Mouse (Mus musculus): ENCODE results near the gene Ttc13. TPM values are rescaled to one million over a fixed set of nuclear protein-coding genes. Genes with fewer than 3 reads are reported as not detected.

Ttc13 gene
- polyA plus RNA-seq, 1 experiment from 2014 or later: 62.6 TPM

DNA sequence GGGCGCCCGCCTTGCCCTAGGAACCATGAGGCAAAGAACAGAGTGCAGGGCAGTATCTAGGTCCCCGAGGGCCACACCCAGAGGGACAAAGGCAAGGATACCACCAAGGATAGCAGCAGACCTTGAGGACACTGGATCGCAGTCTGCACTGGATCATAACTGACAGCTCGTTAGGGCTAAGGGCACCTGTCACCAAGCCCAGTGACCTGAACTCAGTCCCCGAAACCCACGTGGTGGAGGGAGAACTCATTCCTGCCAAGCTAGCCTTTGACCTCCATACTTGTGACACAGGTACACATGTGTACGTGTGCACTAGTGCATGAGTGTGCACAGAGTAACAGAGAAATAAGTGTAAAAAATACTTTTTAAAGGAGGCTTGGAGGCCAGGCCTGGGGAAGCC, 6.0 kb downstream of the Ttc13 start:
- Histone ChIP-seq H3K36me3 (ENCODE audit: control insufficient read depth, insufficient read depth) (peaks cover 16% of the 10 kb centered on the region; the same call in 1 of the 2 replicates), H3K9ac (replicated peaks; ENCODE audit: low read depth, low read length) (no peak overlapping the region), H3K4me1 (replicated peaks; ENCODE audit: control insufficient read depth, insufficient read depth, low read length) (peaks cover 8% of the 10 kb centered on the region), H3K4me3 (replicated peaks; ENCODE audit: low read length) (no peak overlapping the region), H3K27ac (ENCODE audit: low read length) (no peak overlapping the region), H3K4me2 (ENCODE audit: low read length) (no peak overlapping the region), H3K9me3 (ENCODE audit: control insufficient read depth, low read length) (no peaks in the 10 kb centered on the region), H3K27me3 (replicated peaks; ENCODE audit: control insufficient read depth, insufficient read depth, low read length) (no peaks in the 10 kb centered on the region)
- no peak for ATAC-seq
- WGBS: 88% methylated on average over 8 of the region's 8 CpGs

DNA sequence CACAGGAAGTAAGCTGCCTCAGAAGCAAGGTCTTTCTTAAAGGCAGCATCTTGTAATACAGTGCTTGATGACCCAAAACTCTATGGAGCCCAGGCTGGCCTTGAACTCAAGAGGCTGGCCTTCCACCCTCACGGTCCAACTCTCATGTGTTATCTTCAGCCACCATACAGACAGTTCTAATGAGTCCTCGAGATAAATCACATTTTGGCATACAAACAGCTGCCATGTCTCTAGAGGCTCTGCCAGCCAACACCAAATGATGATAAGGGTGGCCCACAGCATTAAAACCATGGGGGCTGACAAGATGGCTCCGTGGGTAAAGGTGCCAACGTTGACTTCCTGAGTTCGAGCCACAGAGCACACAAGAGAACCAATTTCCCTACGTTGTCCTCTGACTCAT, 8.6 kb downstream of the Ttc13 start:
- Histone ChIP-seq H3K27ac (ENCODE audit: low read length) (no peak overlapping the region), H3K9ac (replicated peaks; ENCODE audit: low read depth, low read length) (no peak overlapping the region), H3K4me2 (ENCODE audit: low read length) (no peak overlapping the region), H3K4me1 (replicated peaks; ENCODE audit: control insufficient read depth, insufficient read depth, low read length) (no peaks in the 10 kb centered on the region), H3K27me3 (replicated peaks; ENCODE audit: control insufficient read depth, insufficient read depth, low read length) (no peaks in the 10 kb centered on the region), H3K9me3 (ENCODE audit: control insufficient read depth, low read length) (no peaks in the 10 kb centered on the region), H3K4me3 (replicated peaks; ENCODE audit: low read length) (no peak overlapping the region), H3K36me3 (ENCODE audit: control insufficient read depth, insufficient read depth) (peaks cover 24% of the 10 kb centered on the region)
- ATAC-seq: no peak
- WGBS: 96% methylated on average over 6 of the region's 6 CpGs

DNA sequence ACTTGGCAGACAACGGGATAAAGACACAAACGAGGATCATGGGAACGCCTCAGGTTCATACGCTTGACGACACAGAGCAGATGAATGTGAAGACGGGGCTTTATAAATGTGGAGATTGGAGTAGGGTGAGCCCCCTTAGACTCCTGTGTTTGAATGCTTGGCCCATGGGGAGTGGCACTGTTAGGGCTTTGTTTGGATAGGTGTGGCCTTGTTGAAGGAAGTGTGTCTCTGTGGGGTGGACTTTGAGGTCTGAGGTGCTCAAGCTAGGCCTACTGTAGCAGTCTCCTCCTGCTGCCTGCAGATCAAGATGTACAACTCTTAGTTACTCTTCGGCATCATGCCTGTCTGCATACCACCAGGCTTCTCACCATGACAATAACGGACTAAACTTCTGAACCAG, 16.0 kb downstream of the Ttc13 start:
- Histone ChIP-seq H3K9me3 (ENCODE audit: control insufficient read depth, low read length) (no peaks in the 10 kb centered on the region), H3K27me3 (replicated peaks; ENCODE audit: control insufficient read depth, insufficient read depth, low read length) (no peaks in the 10 kb centered on the region), H3K4me2 (ENCODE audit: low read length) (no peak overlapping the region), H3K4me3 (replicated peaks; ENCODE audit: low read length) (no peak overlapping the region), H3K4me1 (replicated peaks; ENCODE audit: control insufficient read depth, insufficient read depth, low read length) (no peaks in the 10 kb centered on the region), H3K27ac (ENCODE audit: low read length) (no peak overlapping the region), H3K9ac (replicated peaks; ENCODE audit: low read depth, low read length) (no peak overlapping the region), H3K36me3 (ENCODE audit: control insufficient read depth, insufficient read depth) (peaks cover 20% of the 10 kb centered on the region)
- 94% methylated on average over 8 of the region's 8 CpGs for WGBS
- ATAC-seq: no peak

DNA sequence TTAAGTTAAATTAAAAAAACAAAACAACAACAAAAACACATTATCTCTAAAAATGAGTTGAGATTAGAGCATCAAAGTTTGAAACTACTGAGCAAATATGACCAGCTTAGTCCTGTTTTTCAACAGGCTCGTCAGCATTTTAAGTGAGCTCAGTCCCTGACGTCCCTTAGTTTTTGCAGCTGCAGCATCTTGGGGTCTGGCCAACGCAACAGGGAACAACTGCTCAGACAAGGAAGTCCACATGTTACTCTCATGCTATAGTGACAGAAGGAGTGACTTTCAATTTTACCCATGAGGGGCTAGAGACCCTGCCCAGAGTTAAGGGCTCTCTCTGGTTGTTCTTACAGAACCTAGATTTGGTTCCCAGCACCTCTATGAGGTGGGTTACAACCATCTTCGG, 17.4 kb downstream of the Ttc13 start:
- H3K36me3 ChIP-seq (ENCODE audit: control insufficient read depth, insufficient read depth): peaks cover 16% of the 10 kb centered on the region
- H3K27ac ChIP-seq (ENCODE audit: low read length): no peak overlapping the region
- 87% methylated on average over 4 of the region's 4 CpGs for WGBS
- H3K4me1 ChIP-seq (replicated peaks; ENCODE audit: control insufficient read depth, insufficient read depth, low read length): no peaks in the 10 kb centered on the region
- no peak for ATAC-seq
- H3K9ac ChIP-seq (replicated peaks; ENCODE audit: low read depth, low read length): no peak overlapping the region
- H3K4me3 ChIP-seq (replicated peaks; ENCODE audit: low read length): no peak overlapping the region
- H3K4me2 ChIP-seq (ENCODE audit: low read length): no peak overlapping the region
- H3K9me3 ChIP-seq (ENCODE audit: control insufficient read depth, low read length): no peaks in the 10 kb centered on the region
- no peaks in the 10 kb centered on the region for H3K27me3 ChIP-seq (replicated peaks; ENCODE audit: control insufficient read depth, insufficient read depth, low read length)

DNA sequence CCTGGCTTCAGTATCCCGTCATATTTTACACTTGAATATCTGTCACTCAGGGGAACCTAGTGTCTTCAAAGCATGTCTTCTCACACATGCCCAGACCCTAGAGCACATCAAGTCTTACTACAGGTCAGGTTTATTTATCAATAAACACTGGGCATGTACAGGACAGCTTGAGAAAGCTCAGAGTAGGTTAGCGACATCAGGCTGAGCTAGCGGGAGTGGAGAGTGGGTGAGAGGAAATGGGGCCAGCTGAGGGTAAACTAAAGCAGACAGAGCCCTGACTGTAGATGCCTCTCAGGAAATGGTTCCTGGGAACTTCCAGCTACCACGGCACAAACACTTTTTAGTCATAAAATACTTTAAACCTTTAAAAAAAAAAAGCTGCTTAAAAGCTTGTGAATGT, 18.3 kb downstream of the Ttc13 start:
- no peak overlapping the region for H3K27ac ChIP-seq (ENCODE audit: low read length)
- H3K27me3 ChIP-seq (replicated peaks; ENCODE audit: control insufficient read depth, insufficient read depth, low read length): no peaks in the 10 kb centered on the region
- ATAC-seq: no peak
- H3K4me1 ChIP-seq (replicated peaks; ENCODE audit: control insufficient read depth, insufficient read depth, low read length): no peaks in the 10 kb centered on the region
- WGBS: 81% methylated on average over 4 of the region's 4 CpGs
- peaks cover 12% of the 10 kb centered on the region for H3K36me3 ChIP-seq (ENCODE audit: control insufficient read depth, insufficient read depth)
- no peaks in the 10 kb centered on the region for H3K9me3 ChIP-seq (ENCODE audit: control insufficient read depth, low read length)
- H3K4me2 ChIP-seq (ENCODE audit: low read length): no peak overlapping the region
- no peak overlapping the region for H3K4me3 ChIP-seq (replicated peaks; ENCODE audit: low read length)
- no peak overlapping the region for H3K9ac ChIP-seq (replicated peaks; ENCODE audit: low read depth, low read length)

DNA sequence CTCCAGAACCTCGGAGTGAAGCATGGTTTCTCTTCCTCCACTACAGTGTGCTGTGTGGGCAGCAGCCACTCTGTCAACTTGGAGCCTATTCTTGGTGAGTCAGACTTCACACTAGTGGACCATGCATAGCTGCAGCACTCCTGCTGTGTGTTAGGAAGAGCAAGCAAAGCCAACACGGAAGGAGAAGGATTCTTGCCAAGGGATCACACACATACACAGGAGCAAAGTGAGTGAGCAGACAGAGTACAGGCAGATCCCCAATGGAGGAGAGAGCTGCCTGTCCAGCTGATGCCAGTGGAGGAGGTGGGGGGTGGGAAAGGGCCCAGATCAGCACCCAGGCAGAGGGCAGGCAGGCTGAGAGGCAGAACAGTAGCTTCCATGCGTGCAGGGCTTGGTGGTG, 19.6 kb downstream of the Ttc13 start:
- no peaks in the 10 kb centered on the region for H3K4me1 ChIP-seq (replicated peaks; ENCODE audit: control insufficient read depth, insufficient read depth, low read length)
- H3K4me3 ChIP-seq (replicated peaks; ENCODE audit: low read length): no peak overlapping the region
- WGBS: 81% methylated on average over 3 of the region's 3 CpGs
- no peak overlapping the region for H3K9ac ChIP-seq (replicated peaks; ENCODE audit: low read depth, low read length)
- no peak overlapping the region for H3K27ac ChIP-seq (ENCODE audit: low read length)
- H3K9me3 ChIP-seq (ENCODE audit: control insufficient read depth, low read length): no peaks in the 10 kb centered on the region
- no peak for ATAC-seq
- peaks cover 14% of the 10 kb centered on the region for H3K36me3 ChIP-seq (ENCODE audit: control insufficient read depth, insufficient read depth)
- no peak overlapping the region for H3K4me2 ChIP-seq (ENCODE audit: low read length)
- no peaks in the 10 kb centered on the region for H3K27me3 ChIP-seq (replicated peaks; ENCODE audit: control insufficient read depth, insufficient read depth, low read length)

DNA sequence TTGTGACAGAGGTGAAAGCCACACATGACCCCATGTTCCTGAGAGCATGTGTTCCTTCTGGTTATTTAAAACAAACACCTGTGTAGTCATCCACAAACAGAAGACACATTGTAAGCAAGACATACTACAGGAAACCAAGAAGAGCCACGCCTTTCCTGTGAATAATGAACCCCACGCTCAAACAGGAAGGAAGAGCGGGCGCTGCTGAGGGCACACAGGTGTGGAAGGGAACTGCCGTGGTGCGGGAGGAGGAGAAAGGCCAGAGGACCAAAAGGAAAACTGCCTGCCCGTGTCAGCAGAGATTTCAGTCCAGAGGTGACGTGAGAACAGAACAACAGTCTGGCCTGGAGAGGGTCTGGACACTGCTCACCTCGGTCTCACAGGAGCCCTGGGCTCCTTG, 20.8 kb downstream of the Ttc13 start:
- no peak overlapping the region for H3K4me3 ChIP-seq (replicated peaks; ENCODE audit: low read length)
- 95% methylated on average over 9 of the region's 9 CpGs for WGBS
- H3K9ac ChIP-seq (replicated peaks; ENCODE audit: low read depth, low read length): no peak overlapping the region
- H3K9me3 ChIP-seq (ENCODE audit: control insufficient read depth, low read length): no peaks in the 10 kb centered on the region
- H3K27ac ChIP-seq (ENCODE audit: low read length): no peak overlapping the region
- H3K4me1 ChIP-seq (replicated peaks; ENCODE audit: control insufficient read depth, insufficient read depth, low read length): no peaks in the 10 kb centered on the region
- no peak overlapping the region for H3K4me2 ChIP-seq (ENCODE audit: low read length)
- peaks cover 13% of the 10 kb centered on the region for H3K36me3 ChIP-seq (ENCODE audit: control insufficient read depth, insufficient read depth)
- H3K27me3 ChIP-seq (replicated peaks; ENCODE audit: control insufficient read depth, insufficient read depth, low read length): no peaks in the 10 kb centered on the region
- ATAC-seq: no peak

DNA sequence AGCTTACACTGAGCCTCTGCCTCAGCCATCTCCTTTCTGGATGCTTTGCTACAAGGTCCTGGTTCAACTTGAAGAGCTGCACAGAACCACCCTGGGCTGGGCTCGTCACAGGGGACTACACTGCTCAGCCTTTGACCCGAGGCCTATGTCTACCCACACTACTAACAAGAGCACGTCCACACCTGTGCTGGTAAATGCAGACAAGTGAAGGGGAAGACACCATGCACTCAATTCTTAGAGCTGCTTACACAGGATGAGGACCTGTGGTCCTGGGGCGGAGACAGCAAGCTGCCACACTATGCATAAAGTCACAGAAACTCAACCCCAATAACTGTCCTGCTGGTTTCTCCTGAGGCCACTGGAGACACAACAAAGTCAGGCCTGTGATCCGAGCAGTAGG, 21.5 kb downstream of the Ttc13 start:
- ATAC-seq: no peak
- WGBS: 90% methylated on average over 5 of the region's 5 CpGs
- no peak overlapping the region for H3K9ac ChIP-seq (replicated peaks; ENCODE audit: low read depth, low read length)
- no peaks in the 10 kb centered on the region for H3K4me1 ChIP-seq (replicated peaks; ENCODE audit: control insufficient read depth, insufficient read depth, low read length)
- H3K4me3 ChIP-seq (replicated peaks; ENCODE audit: low read length): no peak overlapping the region
- no peaks in the 10 kb centered on the region for H3K9me3 ChIP-seq (ENCODE audit: control insufficient read depth, low read length)
- H3K36me3 ChIP-seq (ENCODE audit: control insufficient read depth, insufficient read depth): peaks cover 12% of the 10 kb centered on the region
- no peaks in the 10 kb centered on the region for H3K27me3 ChIP-seq (replicated peaks; ENCODE audit: control insufficient read depth, insufficient read depth, low read length)
- H3K27ac ChIP-seq (ENCODE audit: low read length): no peak overlapping the region
- H3K4me2 ChIP-seq (ENCODE audit: low read length): no peak overlapping the region

DNA sequence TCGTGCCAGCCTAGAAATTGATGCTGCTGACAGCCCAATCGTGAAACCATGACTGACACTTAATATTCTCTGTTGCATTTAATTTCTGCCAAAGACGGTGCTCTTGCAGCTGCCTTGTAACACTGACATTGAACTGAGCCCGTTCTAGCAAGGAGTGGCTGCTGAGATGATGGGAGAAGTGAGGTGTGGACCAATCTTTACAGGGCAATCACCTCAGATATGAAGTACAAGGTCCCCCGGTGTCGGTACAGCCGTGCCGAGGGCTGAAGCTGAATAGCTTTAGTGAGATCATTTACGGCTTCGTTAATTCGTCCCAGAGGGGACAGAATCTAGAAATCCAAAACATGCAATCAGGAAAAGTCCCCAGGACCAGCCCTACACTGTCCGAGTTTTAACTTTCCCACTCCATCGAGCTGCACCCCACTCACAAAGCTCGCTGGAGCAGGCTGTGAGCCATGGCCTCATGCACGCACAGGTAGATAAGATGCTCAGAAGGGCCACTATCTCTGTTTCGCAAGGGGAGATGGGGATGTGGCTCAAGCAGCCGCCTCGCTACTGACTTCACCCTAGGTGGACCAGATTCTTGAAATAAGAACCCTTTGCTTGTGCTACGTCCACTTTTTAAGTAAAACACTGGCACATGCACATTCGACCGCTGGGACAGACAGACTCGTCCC, 26.2 kb downstream of the Ttc13 start:
- Histone ChIP-seq H3K27me3 (replicated peaks; ENCODE audit: control insufficient read depth, insufficient read depth, low read length) (no peaks in the 10 kb centered on the region), H3K4me1 (replicated peaks; ENCODE audit: control insufficient read depth, insufficient read depth, low read length) (no peaks in the 10 kb centered on the region), H3K27ac (ENCODE audit: low read length) (no peak overlapping the region), H3K9me3 (ENCODE audit: control insufficient read depth, low read length) (no peaks in the 10 kb centered on the region), H3K9ac (replicated peaks; ENCODE audit: low read depth, low read length) (no peak overlapping the region), H3K36me3 (ENCODE audit: control insufficient read depth, insufficient read depth) (peaks cover 5% of the 10 kb centered on the region), H3K4me2 (ENCODE audit: low read length) (no peak overlapping the region), H3K4me3 (replicated peaks; ENCODE audit: low read length) (no peak overlapping the region)
- no peak for ATAC-seq
- WGBS: 90% methylated on average over 22 of the region's 22 CpGs

DNA sequence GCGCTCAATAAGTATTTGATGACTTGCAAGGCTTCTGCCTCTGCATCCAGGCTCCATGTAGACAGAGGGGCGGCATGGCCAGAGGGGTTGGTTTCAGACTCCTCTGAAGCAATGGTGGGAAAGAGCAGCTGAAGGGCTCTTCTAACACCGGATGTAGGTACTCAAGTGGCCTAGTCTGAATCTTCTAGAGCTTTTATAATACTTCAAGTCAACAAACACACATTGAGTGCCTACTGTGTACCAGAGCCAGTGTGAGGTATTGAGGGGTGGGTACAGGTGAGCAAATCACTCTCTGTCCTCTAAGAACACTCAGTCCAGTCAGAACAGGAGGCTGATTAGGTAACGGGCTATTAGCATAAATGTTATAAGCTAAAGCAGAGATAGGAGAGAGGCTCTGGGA, 30.1 kb downstream of the Ttc13 start:
- Histone ChIP-seq H3K9ac (replicated peaks; ENCODE audit: low read depth, low read length) (no peak overlapping the region), H3K36me3 (ENCODE audit: control insufficient read depth, insufficient read depth) (peaks cover 9% of the 10 kb centered on the region), H3K9me3 (ENCODE audit: control insufficient read depth, low read length) (no peaks in the 10 kb centered on the region), H3K4me3 (replicated peaks; ENCODE audit: low read length) (no peak overlapping the region), H3K4me1 (replicated peaks; ENCODE audit: control insufficient read depth, insufficient read depth, low read length) (no peaks in the 10 kb centered on the region), H3K27ac (ENCODE audit: low read length) (no peak overlapping the region), H3K27me3 (replicated peaks; ENCODE audit: control insufficient read depth, insufficient read depth, low read length) (no peaks in the 10 kb centered on the region), H3K4me2 (ENCODE audit: low read length) (no peak overlapping the region)
- 95% methylated on average over 4 of the region's 4 CpGs for WGBS
- ATAC-seq: no peak

Data from forebrain, embryonic 16.5 days (tissue).